Mouse (Mus musculus) heart, postnatal 10 days (tissue): ENCODE data around the gene Ddost. TPM values are rescaled to one million over a fixed set of nuclear protein-coding genes. Genes with fewer than 3 reads are reported as not detected.

Source experiments
- microRNA-seq, 2 experiments: library from miRNA; unstranded; fragments of <30 nt; microRNA quantifications; one replicate each; pipeline ENCODE4 v1.2.0; 2022
- total RNA-seq, 2 experiments: library from RNA; stranded (reverse); gene quantifications; 2 replicates each; pipeline ENCODE4 v1.2.3; 2021

Gene Ddost
- total RNA-seq, 2 experiments from 2014 or later = 87.3 to 89.2 TPM

Small RNAs within 50 kb of the gene (microRNA-seq; reads per million reads assigned to microRNA genes)
- 0 to 0.71 reads per million in 2 experiments for gene Gm27646
- 2.4 to 4.5 reads per million in 2 experiments for gene Mir7019

Other genes starting within 250 kb of the Ddost start
- gene Hp1bp3, start 88.4 kb upstream of the Ddost start, total RNA-seq = 10 to 100 TPM; 90.3 to 99.5 TPM
- gene Sh2d5, start 54.3 kb upstream of the Ddost start, total RNA-seq = under 1 TPM; 0.17 TPM
- gene Kif17, start 54.3 kb upstream of the Ddost start, total RNA-seq = under 1 TPM in 1 of 2 experiments, not detected in 1; 0.17 TPM
- 100 to 1,000 TPM; 272 to 301 TPM for gene Pink1, start 21.6 kb downstream of the Ddost start, total RNA-seq
- 1 to 10 TPM; 4.5 to 6.7 TPM for gene Cda, start 63.3 kb downstream of the Ddost start, total RNA-seq
- not detected for gene Fam43b, start 91.8 kb downstream of the Ddost start, total RNA-seq
- gene Mul1, start 129.9 kb downstream of the Ddost start, total RNA-seq = 10 to 100 TPM; 70.6 to 72.2 TPM
- gene Camk2n1, start 149.6 kb downstream of the Ddost start, total RNA-seq = 10 to 100 TPM in 1 of 2 experiments, 1 to 10 TPM in 1; 9.8 to 10.1 TPM